Mouse (Mus musculus) MEL (cell line): ENCODE results near the gene 4933428G20Rik.

Source experiments
- BHLHE40 ChIP-seq: IDR thresholded peaks from 2 replicates; pipeline ENCODE4 v1.6.1; 2012; ENCODE audit warnings: low read depth, mild to moderate bottlenecking, inconsistent platforms, low read length, improper control_type of control experiment, borderline replicate concordance
- CTCF ChIP-seq, 3 experiments: IDR thresholded peaks in 2 of 3; conservative IDR thresholded peaks in 1 of 3; 2 replicates each; pipeline ENCODE4 v1.5.1; 2011 to 2012; ENCODE audit warnings: low read length in 3 of 3, low read depth in 2 of 3, mild to moderate bottlenecking in 2 of 3, improper control_type of control experiment in 1 of 3, inconsistent platforms in 1 of 3, mixed read lengths in 1 of 3, moderate library complexity in 1 of 3; ENCODE audit not compliant: control insufficient read depth in 1 of 3, insufficient read depth in 1 of 3, poor library complexity in 1 of 3, severe bottlenecking in 1 of 3
- ELF1 ChIP-seq: IDR thresholded peaks from 2 replicates; pipeline ENCODE4 v1.6.1; 2014; ENCODE audit warnings: low read depth, mild to moderate bottlenecking, inconsistent platforms, low read length, improper control_type of control experiment, moderate library complexity
- GABPA ChIP-seq: IDR thresholded peaks from 2 replicates; pipeline ENCODE4 v1.6.1; 2012; ENCODE audit warnings: low read depth, mild to moderate bottlenecking, inconsistent platforms, low read length, improper control_type of control experiment, moderate library complexity
- MAFK ChIP-seq: IDR thresholded peaks from 2 replicates; pipeline ENCODE4 v1.6.1; 2011; ENCODE audit warnings: low read depth, mild to moderate bottlenecking, low read length, improper control_type of control experiment, borderline replicate concordance
- MAX ChIP-seq: IDR thresholded peaks from 2 replicates; pipeline ENCODE4 v1.6.1; 2011; ENCODE audit warnings: low read length, improper control_type of control experiment
- POLR2A ChIP-seq, 2 experiments: IDR thresholded peaks; 2 replicates each; pipeline ENCODE4 v1.6.1; 2011 to 2012; ENCODE audit warnings: low read length in 2 of 2, mild to moderate bottlenecking in 2 of 2, control low read depth in 1 of 2, improper control_type of control experiment in 1 of 2, low read depth in 1 of 2, moderate library complexity in 1 of 2; ENCODE audit not compliant: control insufficient read depth in 1 of 2, insufficient read depth in 1 of 2, poor library complexity in 1 of 2
- POLR2AphosphoS5 ChIP-seq: IDR thresholded peaks from 2 replicates; pipeline ENCODE4 v1.6.1; 2012; ENCODE audit warnings: low read depth, borderline replicate concordance, mild to moderate bottlenecking, inconsistent platforms, low read length, moderate library complexity, mixed read lengths
- TCF12 ChIP-seq: IDR thresholded peaks from 2 replicates; pipeline ENCODE4 v1.6.1; 2014; ENCODE audit warnings: low read depth, mild to moderate bottlenecking, inconsistent platforms, low read length, improper control_type of control experiment, moderate library complexity
- ZC3H11A ChIP-seq: IDR thresholded peaks from 2 replicates; pipeline ENCODE4 v1.6.1; 2012; ENCODE audit warnings: low read depth, mild to moderate bottlenecking, inconsistent platforms, low read length, improper control_type of control experiment
- ZNF384 ChIP-seq: IDR thresholded peaks from 2 replicates; pipeline ENCODE4 v1.6.1; 2012; ENCODE audit warnings: low read depth, mild to moderate bottlenecking, inconsistent platforms, low read length, improper control_type of control experiment

DNA sequence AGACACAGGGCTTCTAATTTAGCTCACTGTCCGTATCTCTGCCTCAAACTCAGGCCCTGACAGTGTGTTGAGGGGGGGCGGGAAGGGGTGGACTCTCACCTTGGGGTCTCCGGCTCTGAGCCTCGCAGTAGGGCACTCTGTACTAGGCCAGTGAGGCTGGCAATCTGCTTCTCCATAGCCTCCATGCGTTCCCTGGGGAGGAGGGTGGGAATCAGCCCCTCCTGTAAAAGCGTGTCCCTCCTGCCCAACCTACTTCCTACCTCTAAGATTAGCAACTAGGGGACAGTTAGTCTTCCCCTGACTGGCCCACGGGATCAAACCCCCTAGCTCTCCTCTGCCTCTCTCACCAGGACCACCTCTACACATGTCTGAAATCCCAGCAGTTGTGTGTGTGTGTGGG is 33.5 kb upstream of the 4933428G20Rik start:
- no peak for TF ChIP-seq CTCF (IDR thresholded peaks at IDR 0.05 in 2 of 3, conservative IDR thresholded peaks at IDR 0.05 in 1 of 3; ENCODE audit: control insufficient read depth in 1 of 3, insufficient read depth in 1 of 3, low read depth in 2 of 3, low read length in 3 of 3, poor library complexity in 1 of 3, severe bottlenecking in 1 of 3)
- TF ChIP-seq MAFK = no peak
- TF ChIP-seq ZC3H11A = no peak
- TF ChIP-seq ZNF384 = no peak
- TF ChIP-seq GABPA = no peak
- no peak for TF ChIP-seq TCF12
- no peak for TF ChIP-seq MAX
- no peak for TF ChIP-seq POLR2A (IDR thresholded peaks at IDR 0.05; ENCODE audit: control insufficient read depth in 1 of 2, insufficient read depth in 1 of 2, low read depth in 1 of 2, low read length in 2 of 2, poor library complexity in 1 of 2)
- TF ChIP-seq BHLHE40 = no peak
- TF ChIP-seq POLR2AphosphoS5 = no peak
- no peak for TF ChIP-seq ELF1
